Mouse (Mus musculus): ENCODE data around the gene Zer1.
A peak's percentile ranks its signal among the peaks of the same experiment; 100 is the strongest.

DNA sequence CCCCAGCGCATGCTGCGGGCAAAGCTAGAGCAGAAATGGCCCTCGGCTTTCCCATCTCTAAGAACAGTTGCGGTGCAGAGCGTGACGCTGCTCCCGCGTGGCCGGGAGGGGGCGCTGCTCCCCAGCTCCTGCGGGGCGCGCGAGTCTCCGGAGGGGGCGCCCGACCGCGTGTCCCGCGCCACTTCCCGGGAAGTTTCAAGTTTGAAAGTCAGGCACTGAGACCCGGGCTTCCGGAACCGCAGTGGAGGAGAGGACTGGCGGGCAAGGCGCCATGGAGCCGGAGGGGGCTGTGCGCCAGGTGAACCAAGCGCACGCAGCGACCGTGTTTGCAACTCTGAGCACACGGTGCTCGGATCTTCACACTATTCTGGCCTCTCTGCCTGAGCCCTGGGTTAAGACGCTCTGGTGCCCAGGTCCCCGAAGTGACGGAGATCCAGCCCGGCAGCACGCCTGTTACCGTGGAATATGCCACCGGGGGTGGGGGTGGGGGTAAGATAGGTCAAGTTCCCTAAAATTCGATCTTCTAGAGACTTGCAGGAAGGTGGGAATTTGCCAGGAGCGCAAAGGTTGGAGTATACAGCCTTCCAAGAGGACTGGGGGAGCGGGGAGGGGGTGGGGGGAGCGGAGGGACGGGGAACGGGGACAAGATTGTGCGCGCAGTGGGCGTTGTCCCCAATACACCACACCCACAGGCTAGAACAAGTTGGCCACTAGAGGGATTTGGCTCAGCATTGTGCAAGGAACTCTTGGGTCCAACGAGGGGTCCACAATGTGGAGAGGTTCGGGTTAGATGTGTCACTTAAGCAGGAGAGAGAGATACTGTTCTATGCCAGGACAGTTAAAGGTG is 46.7 kb downstream of the Zer1 start, which contains the start of gene Pkn3:
- TF ChIP-seq CTCF (conservative IDR thresholded peaks at IDR 0.05; ENCODE audit: low read length): peak; percentile 49
- no peak for TF ChIP-seq NANOG (IDR thresholded peaks at IDR 0.05; ENCODE audit: borderline replicate concordance, low read length)

All from E14TG2a.4 (cell line).